25 mouse cellular contexts compared by ENCODE assay signal in genomic region chr19:61017477-61018266, GRCm38 (mm10).
A peak's percentile ranks its signal among the peaks of the same experiment; 100 is the strongest.
DNase-seq lines count a peak whose midpoint lies in the region; ATAC-seq and TF ChIP-seq lines count a peak whose summit lies in the region.
"Had no signal": no experiment of that assay in that cellular context is flagged by ENCODE, and none has a peak within 500 bp of the region (broad histone marks: within the 10 kb centered on the region; RNA-seq: fewer than 3 reads in every experiment).

No protein-coding gene starts in this region.

- H3K9me3 ChIP-seq in midbrain, postnatal 0 days (ENCODE audit: low read length) = no peaks in the 10 kb centered on the region
- H3K9me3 ChIP-seq: forebrain, embryonic 13.5 days; hindbrain, embryonic 13.5 days; limb, embryonic 13.5 days; liver, embryonic 13.5 days; midbrain, embryonic 13.5 days; neural tube, embryonic 12.5 days had no signal

- no peak overlapping the region for H3K4me3 ChIP-seq in left cerebral cortex, adult 2 months
- H3K4me3 ChIP-seq in midbrain, postnatal 0 days (ENCODE audit: low read depth, low read length) = no peak overlapping the region
- H3K4me3 ChIP-seq: forebrain, embryonic 13.5 days; hindbrain, embryonic 13.5 days; limb, embryonic 13.5 days; liver, embryonic 13.5 days; midbrain, embryonic 13.5 days; neural tube, embryonic 12.5 days had no signal

- WGBS in midbrain, postnatal 0 days = 96% methylated on average over 1 of the region's 1 CpGs

- H3K9ac ChIP-seq in midbrain, postnatal 0 days (replicated peaks; ENCODE audit: low read length, poor library complexity, severe bottlenecking) = no peak overlapping the region
- H3K9ac ChIP-seq: forebrain, embryonic 13.5 days; hindbrain, embryonic 13.5 days; limb, embryonic 13.5 days; liver, embryonic 13.5 days; lung, embryonic 14.5 days; midbrain, embryonic 13.5 days; neural tube, embryonic 12.5 days had no signal

- peak; percentile 5 for DNase-seq in layer of hippocampus, adult 9-11 months
- no peak for DNase-seq in layer of hippocampus, adult 11-12 months (ENCODE audit: low spot score)
- DNase-seq in lung, postnatal 36 days = peak; percentile 61
- DNase-seq in lung, postnatal 14 days = no peak
- DNase-seq in left cerebral cortex, adult 2 months (ENCODE audit: extremely low spot score in 1 of 2, low spot score in 2 of 2) = no peak
- no peak for DNase-seq in midbrain, postnatal 0 days (ENCODE audit: low spot score)
- DNase-seq: adrenal gland, postnatal 14 days; cerebellum, adult 11-12 months; cerebellum, adult 9-11 months; gastrocnemius, postnatal 10 days; heart, postnatal 36 days; kidney, adult 9 months; kidney, postnatal 10 days; liver, embryonic 13.5 days; lung, embryonic 14.5 days; thymus, adult 2 months; thymus, postnatal 4 days had no signal

- intact Hi-C loops in left cerebral cortex, adult 2 months (cut with DNase I) = no loop called here

- H3K4me1 ChIP-seq in midbrain, postnatal 0 days (ENCODE audit: insufficient read depth, low read length) = no peaks in the 10 kb centered on the region
- H3K4me1 ChIP-seq: forebrain, embryonic 13.5 days; hindbrain, embryonic 13.5 days; liver, embryonic 13.5 days; midbrain, embryonic 13.5 days; neural tube, embryonic 12.5 days had no signal

- H3K36me3 ChIP-seq in midbrain, postnatal 0 days (ENCODE audit: insufficient read depth, low read length) = no peaks in the 10 kb centered on the region
- H3K36me3 ChIP-seq: hindbrain, embryonic 13.5 days; limb, embryonic 13.5 days; liver, embryonic 13.5 days; midbrain, embryonic 13.5 days; neural tube, embryonic 12.5 days had no signal

- no peak for TF ChIP-seq CTCF in left cerebral cortex, adult 2 months (IDR thresholded peaks at IDR 0.05)
- TF ChIP-seq CTCF in midbrain, postnatal 0 days (IDR thresholded peaks at IDR 0.05) = no peak

- ATAC-seq in megakaryocyte progenitor cell, adult 5-6 weeks (replicated peaks; ENCODE audit: poor library complexity) = peak; percentile 89
- ATAC-seq in midbrain, postnatal 0 days (ENCODE audit: low FRiP score) = no peak
- ATAC-seq: forebrain, embryonic 13.5 days; intestine, embryonic 16.5 days; midbrain, embryonic 13.5 days had no signal

- H3K4me2 ChIP-seq in midbrain, postnatal 0 days (ENCODE audit: low read depth, low read length, poor library complexity, severe bottlenecking) = no peak overlapping the region
- H3K4me2 ChIP-seq: forebrain, embryonic 13.5 days; heart, embryonic 11.5 days; hindbrain, embryonic 13.5 days; limb, embryonic 13.5 days; liver, embryonic 13.5 days; lung, embryonic 14.5 days; midbrain, embryonic 13.5 days; neural tube, embryonic 12.5 days had no signal

- H3K27ac ChIP-seq in left cerebral cortex, adult 2 months = no peak overlapping the region
- H3K27ac ChIP-seq in midbrain, postnatal 0 days (ENCODE audit: low read depth, low read length) = no peak overlapping the region
- H3K27ac ChIP-seq: forebrain, embryonic 13.5 days; hindbrain, embryonic 13.5 days; limb, embryonic 13.5 days; liver, embryonic 13.5 days; midbrain, embryonic 13.5 days; neural tube, embryonic 12.5 days had no signal

- H3K27me3 ChIP-seq in midbrain, postnatal 0 days (ENCODE audit: insufficient read depth, low read length) = no peaks in the 10 kb centered on the region
- H3K27me3 ChIP-seq: forebrain, embryonic 13.5 days; hindbrain, embryonic 13.5 days; limb, embryonic 13.5 days; liver, embryonic 13.5 days; midbrain, embryonic 13.5 days; neural tube, embryonic 12.5 days had no signal

Comparison
In these comparisons a context has a peak if more than half of its experiments do, and no peak if none do; other contexts are left out.
1. DNase-seq: peak in layer of hippocampus, adult 9-11 months (single experiment) and lung, postnatal 36 days (single experiment); none in layer of hippocampus, adult 11-12 months (single experiment), lung, postnatal 14 days (single experiment), left cerebral cortex, adult 2 months (0 of 2) and midbrain, postnatal 0 days (single experiment).